Mouse (Mus musculus) intestine, embryonic 14.5 days (tissue): Measurements from ENCODE around the gene Krtap12-1. TPM values are rescaled to one million over a fixed set of nuclear protein-coding genes. Genes with fewer than 3 reads are reported as not detected.
"Not testable (repeated sequence)": the region's sequence is repeated elsewhere in the genome, so short reads cannot be mapped to it uniquely, and the experiment has no call there.

ENCODE experiments used
- ATAC-seq: fragments of 200-750 bp; cut with Nextera tagmentation; replicated peaks from 2 replicates; pipeline ENCODE4 v1.8.0; 2017; ENCODE audit warnings: low read depth, moderate number of reproducible peaks, moderate TSS enrichment, moderate library complexity; ENCODE audit not compliant: low FRiP score, low TSS enrichment
- DNase-seq: peaks from one replicate; pipeline ENCODE4 v3.0.0-alpha.2; 2018; ENCODE audit warnings: low spot score
- H3K27ac ChIP-seq: fragments of 300-500 bp; sonication (generic); 2 replicates; pipeline ENCODE4 v1.5.1; 2014; ENCODE audit warnings: low read depth, mild to moderate bottlenecking, control low read depth
- H3K27me3 ChIP-seq: fragments of 300-500 bp; sonication (generic); replicated peaks from 2 replicates; pipeline ENCODE4 v1.6.1; 2014; ENCODE audit warnings: low read length, control low read depth; ENCODE audit not compliant: control insufficient read depth, insufficient read depth
- H3K36me3 ChIP-seq: fragments of 300-500 bp; sonication (generic); 2 replicates; pipeline ENCODE4 v1.6.1; 2014; ENCODE audit warnings: low read length, control low read depth; ENCODE audit not compliant: control insufficient read depth, insufficient read depth
- H3K4me1 ChIP-seq: fragments of 300-500 bp; sonication (generic); replicated peaks from 2 replicates; pipeline ENCODE4 v1.6.1; 2014; ENCODE audit warnings: low read length, control low read depth, mixed read lengths; ENCODE audit not compliant: control insufficient read depth, insufficient read depth
- H3K4me2 ChIP-seq: fragments of 300-500 bp; sonication (generic); 2 replicates; pipeline ENCODE4 v1.6.1; 2014; ENCODE audit warnings: low read length
- H3K4me3 ChIP-seq: fragments of 300-500 bp; sonication (generic); 2 replicates; pipeline ENCODE4 v1.5.1; 2014; ENCODE audit warnings: low read depth, low read length, control low read depth, mixed read lengths
- H3K9ac ChIP-seq: fragments of 300-500 bp; sonication (generic); 2 replicates; pipeline ENCODE4 v1.6.1; 2014; ENCODE audit warnings: mild to moderate bottlenecking, low read length
- H3K9me3 ChIP-seq: fragments of 300-500 bp; sonication (generic); 2 replicates; pipeline ENCODE4 v1.6.1; 2016; ENCODE audit warnings: low read length, control low read depth; ENCODE audit not compliant: control insufficient read depth
- WGBS: fragments of 180-500 bp; shearing (Covaris S2); extraction: QIAGEN DNeasy Blood & Tissue Kit; methylation state at CpG from one replicate; pipeline ENCODE4 v1.1.7; 2014; 5-methylcytosine and 5-hydroxymethylcytosine counted together
- polyA plus RNA-seq: library from polyadenylated mRNA; unstranded; fragments of >200 nt; fragmentation: Nextera tagmentation; extraction: Ambion mirVana; gene quantifications from 2 replicates; pipeline ENCODE4 v1.2.1, GENCODE M21; 2014

Gene Krtap12-1
- polyA plus RNA-seq, 1 experiment from 2014 or later, result not detected

DNA sequence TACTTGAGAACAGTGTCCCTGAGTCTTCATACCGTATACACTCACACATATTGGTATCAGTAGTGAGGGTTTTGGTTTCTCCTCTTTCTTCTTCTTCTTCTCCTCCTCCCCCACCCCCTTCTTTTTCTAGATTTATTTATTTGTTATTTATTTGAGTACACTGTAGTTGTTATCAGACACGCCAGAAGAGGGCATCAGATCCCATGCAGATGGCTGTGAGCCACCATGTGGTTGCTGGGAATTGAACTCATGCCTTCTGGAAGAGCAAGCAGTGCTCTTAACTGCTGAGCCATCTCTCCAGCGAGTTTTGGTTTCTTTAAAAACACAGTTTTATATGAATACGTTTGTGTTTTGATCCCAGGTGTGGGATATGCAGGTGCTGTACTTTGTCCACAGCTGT lies 7.9 kb downstream of the Krtap12-1 start:
- Histone ChIP-seq H3K4me3 (no peak overlapping the region), H3K4me2 (no peak overlapping the region), H3K36me3 (no peaks in the 10 kb centered on the region), H3K27me3 (no peaks in the 10 kb centered on the region), H3K9me3 (no peaks in the 10 kb centered on the region), H3K27ac (no peak overlapping the region), H3K4me1 (no peaks in the 10 kb centered on the region), H3K9ac (no peak overlapping the region)
- ATAC-seq (no peak), DNase-seq (no peak)
- WGBS, result 61% methylated on average over 4 of the region's 4 CpGs

DNA sequence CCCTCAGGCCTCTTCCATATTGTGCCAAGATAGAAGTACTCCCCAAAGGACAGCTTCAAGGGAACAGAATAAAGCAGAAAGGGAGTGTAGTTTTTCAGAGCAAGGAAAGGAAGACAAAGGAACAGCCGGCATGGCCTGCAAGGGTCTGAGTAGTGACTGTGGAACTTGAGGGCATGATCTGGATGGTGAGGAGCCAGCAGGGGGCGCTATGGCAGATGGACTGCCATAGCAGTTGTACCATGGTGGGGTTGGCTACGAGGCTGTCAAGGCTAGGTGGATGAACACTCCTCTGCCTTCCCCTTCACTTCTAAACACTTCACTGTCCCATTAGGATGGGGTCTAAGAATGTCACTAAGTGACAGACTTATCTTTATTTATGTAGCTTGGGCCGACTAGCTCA lies 8.8 kb downstream of the Krtap12-1 start:
- no peak overlapping the region for H3K4me3 ChIP-seq
- H3K27me3 ChIP-seq, result no peaks in the 10 kb centered on the region
- DNase-seq (no peak), ATAC-seq (no peak)
- H3K27ac ChIP-seq, result no peak overlapping the region
- H3K4me2 ChIP-seq, result no peak overlapping the region
- H3K9ac ChIP-seq, result no peak overlapping the region
- no peaks in the 10 kb centered on the region for H3K4me1 ChIP-seq
- H3K36me3 ChIP-seq, result no peaks in the 10 kb centered on the region
- WGBS, result 51% methylated on average over 4 of the region's 4 CpGs
- H3K9me3 ChIP-seq, result no peaks in the 10 kb centered on the region

DNA sequence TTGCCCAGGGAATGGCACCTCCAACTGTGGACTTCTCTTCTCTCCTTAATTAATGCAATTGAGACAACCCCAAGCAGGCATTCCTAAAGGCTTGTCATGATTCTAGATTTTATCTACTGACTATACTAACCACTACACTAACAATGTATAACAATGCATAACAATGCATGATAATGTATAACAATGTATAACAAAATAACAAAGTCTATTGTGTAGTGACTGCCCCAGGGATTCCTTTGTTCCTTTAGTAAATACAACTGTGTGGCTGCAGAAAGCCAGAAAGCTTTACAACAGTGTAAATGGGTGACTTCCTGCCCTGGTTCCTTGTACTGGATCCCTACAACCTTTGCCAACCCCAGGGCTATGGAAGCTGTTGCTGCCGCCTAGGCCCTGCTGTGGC lies 15.5 kb downstream of the Krtap12-1 start:
- Histone ChIP-seq H3K27ac (no peak overlapping the region), H3K9ac (no peak overlapping the region), H3K4me3 (no peak overlapping the region), H3K4me2 (no peak overlapping the region), H3K9me3 (peaks cover 8% of the 10 kb centered on the region), H3K36me3 (no peaks in the 10 kb centered on the region), H3K4me1 (no peaks in the 10 kb centered on the region), H3K27me3 (no peaks in the 10 kb centered on the region)
- WGBS, result 100% methylated on average over 1 of the region's 1 CpGs
- no peak for ATAC-seq
- DNase-seq, result no peak

DNA sequence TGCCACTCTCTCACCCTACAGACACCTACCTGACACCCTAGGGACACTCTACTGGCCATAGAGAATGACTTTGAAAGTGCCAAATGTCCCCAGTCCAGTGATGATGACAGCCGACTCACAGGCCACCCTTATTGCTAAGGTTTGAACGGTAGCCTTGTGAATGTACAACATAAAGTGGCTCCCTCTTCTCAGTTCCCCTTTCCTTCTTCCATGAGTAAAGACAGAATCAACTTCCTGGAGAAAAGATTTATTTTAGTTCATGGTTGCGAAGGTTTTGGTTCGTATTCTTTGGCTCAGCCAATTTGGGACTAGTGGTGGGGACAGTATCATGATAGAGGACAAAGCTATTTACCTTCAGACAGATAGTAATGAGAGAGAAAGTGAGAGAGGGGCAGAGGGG lies 18.5 kb downstream of the Krtap12-1 start:
- H3K4me1 ChIP-seq, result no peaks in the 10 kb centered on the region
- DNase-seq (no peak), ATAC-seq (no peak)
- no peaks in the 10 kb centered on the region for H3K36me3 ChIP-seq
- no peak overlapping the region for H3K4me3 ChIP-seq
- 80% methylated on average over 4 of the region's 4 CpGs for WGBS
- H3K27me3 ChIP-seq, result no peaks in the 10 kb centered on the region
- no peak overlapping the region for H3K27ac ChIP-seq
- no peak overlapping the region for H3K4me2 ChIP-seq
- H3K9me3 ChIP-seq, result peaks cover 8% of the 10 kb centered on the region
- no peak overlapping the region for H3K9ac ChIP-seq

DNA sequence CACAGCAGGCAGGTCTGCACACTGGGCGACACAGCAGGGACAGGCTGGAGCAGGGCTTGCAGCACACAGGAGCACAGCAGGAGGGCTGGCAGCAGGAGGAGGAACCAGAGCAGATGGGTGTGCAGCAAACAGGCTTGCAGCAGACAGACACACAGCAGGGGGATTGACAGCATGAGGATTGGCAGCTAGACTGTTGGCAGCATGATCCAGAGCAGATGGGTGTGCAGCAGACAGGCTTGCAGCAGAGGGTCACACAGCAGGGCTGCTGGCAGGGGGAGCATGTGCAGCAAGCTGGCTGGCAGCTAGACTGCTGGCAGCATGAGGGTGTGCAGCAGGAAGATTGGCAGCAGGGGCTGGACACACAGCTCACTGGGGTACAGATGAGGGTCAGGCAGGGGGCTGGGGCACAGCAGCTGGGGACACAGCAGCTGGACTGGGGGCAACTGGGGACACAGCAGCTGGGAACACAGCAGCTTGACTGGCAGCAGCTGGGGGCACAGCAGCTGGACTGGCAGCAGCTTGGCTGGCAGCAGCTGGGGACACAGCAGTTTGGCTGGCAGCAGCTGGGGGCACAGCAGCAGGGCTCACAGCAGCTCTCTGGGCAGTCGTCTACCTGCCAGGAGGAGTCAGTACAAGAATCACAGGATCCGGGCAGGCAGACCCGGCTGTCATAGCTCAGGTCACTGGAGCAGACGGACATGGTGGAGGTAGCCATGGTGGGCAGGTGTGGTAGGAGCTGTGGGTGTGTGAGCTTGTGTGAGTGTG lies 21.7 kb downstream of the Krtap12-1 start, which contains the start of gene Gm18596:
Gene Gm18596 (minus strand): TSS at position 715 of the 765 bp plus-strand sequence.
- not testable (repeated sequence) for DNase-seq, H3K9me3 ChIP-seq, H3K36me3 ChIP-seq, H3K4me3 ChIP-seq, H3K9ac ChIP-seq, H3K27me3 ChIP-seq, H3K27ac ChIP-seq, ATAC-seq, H3K4me1 ChIP-seq, H3K4me2 ChIP-seq
- WGBS, result 55% methylated on average over 4 of the region's 5 CpGs

DNA sequence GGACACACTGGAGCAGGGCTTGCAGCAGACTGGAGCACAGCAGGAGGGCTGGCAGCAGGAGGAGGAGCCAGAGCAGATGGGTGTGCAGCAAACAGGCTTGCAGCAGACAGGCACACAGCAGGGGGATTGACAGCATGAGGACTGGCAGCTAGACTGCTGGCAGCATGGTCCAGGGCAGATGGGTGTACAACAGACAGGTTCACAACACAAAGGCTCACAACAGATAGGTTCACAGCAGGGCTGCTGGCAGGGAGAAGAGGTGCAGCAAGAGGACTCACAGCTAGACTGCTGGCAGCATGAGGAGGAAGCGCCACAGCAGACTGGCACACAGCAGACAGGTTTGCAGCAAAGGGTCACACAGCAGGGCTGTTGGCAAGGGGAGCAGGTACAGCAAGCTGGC lies 30.3 kb downstream of the Krtap12-1 start:
- not testable (repeated sequence) for H3K4me2 ChIP-seq, H3K27me3 ChIP-seq
- WGBS, result 72% methylated on average over 1 of the region's 1 CpGs

DNA sequence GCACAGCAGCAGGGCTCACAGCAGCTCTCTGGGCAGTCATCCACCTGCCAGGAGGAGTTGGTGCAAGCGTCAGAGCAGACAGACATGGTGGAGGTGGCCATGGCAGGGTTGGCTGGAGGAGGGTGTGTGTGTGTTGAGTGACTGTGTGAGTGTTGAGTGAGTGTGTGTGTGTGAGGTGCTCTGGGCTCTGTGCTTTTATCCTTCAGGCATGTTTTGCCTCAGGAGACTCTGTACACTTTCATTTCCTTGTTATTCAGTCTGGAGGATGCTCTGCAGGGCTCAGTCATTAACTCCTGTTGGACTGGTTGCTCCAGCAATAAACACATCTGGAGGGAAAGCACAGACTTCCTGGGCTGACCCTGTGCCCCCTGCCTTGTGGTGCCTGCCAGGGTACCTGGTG lies 30.9 kb downstream of the Krtap12-1 start, which contains the start of gene Gm9736:
Gene Gm9736 (minus strand): TSS at position 101 of the 400 bp plus-strand sequence.
- not testable (repeated sequence) for H3K27ac ChIP-seq, H3K4me2 ChIP-seq, H3K4me3 ChIP-seq, ATAC-seq, H3K4me1 ChIP-seq, H3K9me3 ChIP-seq, DNase-seq, H3K9ac ChIP-seq, H3K36me3 ChIP-seq, H3K27me3 ChIP-seq
- 57% methylated on average over 1 of the region's 1 CpGs for WGBS

More for the DNA sequence above, 30.3 kb downstream of the Krtap12-1 start:
- DNase-seq, H3K9ac ChIP-seq, H3K4me1 ChIP-seq, H3K36me3 ChIP-seq, H3K9me3 ChIP-seq, ATAC-seq, H3K4me3 ChIP-seq, H3K27ac ChIP-seq: not testable (repeated sequence)

DNA sequence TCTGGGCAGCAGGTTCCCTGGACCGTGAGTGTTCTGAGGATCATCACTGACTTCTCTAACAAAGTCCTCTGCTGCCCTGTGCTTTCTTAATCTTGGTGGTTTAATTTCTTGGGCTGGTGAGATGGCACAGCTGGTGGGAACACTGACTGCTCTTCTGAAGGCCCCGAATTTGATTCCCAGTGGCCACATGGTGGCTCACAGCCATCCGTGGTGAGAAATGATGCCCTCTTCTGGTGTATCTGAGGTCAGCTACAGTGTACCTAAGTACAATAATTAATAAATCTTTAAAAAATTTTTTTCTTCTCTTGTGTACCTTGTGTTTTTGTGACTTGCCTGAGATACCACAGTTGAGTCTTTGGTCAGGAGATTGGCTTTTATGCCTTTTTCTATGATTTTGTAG lies 31.9 kb downstream of the Krtap12-1 start:
- WGBS, result 66% methylated on average over 3 of the region's 3 CpGs
- not testable (repeated sequence) for DNase-seq

DNA sequence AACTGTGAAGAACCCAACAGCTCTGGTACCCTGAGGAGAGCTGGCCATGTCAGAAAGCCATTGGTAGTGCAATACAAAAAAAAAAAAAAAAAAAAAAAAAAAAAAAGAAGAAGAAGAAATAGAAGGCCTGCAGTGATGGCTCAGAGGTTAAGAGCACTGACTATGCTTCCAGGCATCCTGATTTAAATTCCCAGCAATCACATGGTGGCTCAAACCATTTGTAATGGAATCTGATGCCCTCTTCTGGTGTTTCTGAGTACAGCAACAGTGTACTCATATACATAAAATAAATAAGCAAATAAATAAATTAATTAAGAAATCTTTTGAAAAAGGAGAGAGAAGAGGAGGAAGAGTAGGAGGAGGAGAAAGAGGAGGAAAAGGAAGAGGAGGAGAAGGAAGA lies 33.0 kb downstream of the Krtap12-1 start:
- H3K4me2 ChIP-seq, result no peak overlapping the region
- no peak overlapping the region for H3K4me3 ChIP-seq
- no peaks in the 10 kb centered on the region for H3K9me3 ChIP-seq
- no peaks in the 10 kb centered on the region for H3K27me3 ChIP-seq
- DNase-seq (no peak), ATAC-seq (no peak)
- no peak overlapping the region for H3K9ac ChIP-seq
- H3K4me1 ChIP-seq, result no peaks in the 10 kb centered on the region
- H3K27ac ChIP-seq, result no peak overlapping the region
- no peaks in the 10 kb centered on the region for H3K36me3 ChIP-seq

More for the DNA sequence above, 31.9 kb downstream of the Krtap12-1 start:
- not testable (repeated sequence) for H3K4me2 ChIP-seq, H3K9me3 ChIP-seq, H3K27me3 ChIP-seq, ATAC-seq, H3K36me3 ChIP-seq, H3K4me1 ChIP-seq, H3K4me3 ChIP-seq, H3K9ac ChIP-seq, H3K27ac ChIP-seq
